Comparison of ENCODE assay signal across 8 mouse cellular contexts in the genomic region with DNA sequence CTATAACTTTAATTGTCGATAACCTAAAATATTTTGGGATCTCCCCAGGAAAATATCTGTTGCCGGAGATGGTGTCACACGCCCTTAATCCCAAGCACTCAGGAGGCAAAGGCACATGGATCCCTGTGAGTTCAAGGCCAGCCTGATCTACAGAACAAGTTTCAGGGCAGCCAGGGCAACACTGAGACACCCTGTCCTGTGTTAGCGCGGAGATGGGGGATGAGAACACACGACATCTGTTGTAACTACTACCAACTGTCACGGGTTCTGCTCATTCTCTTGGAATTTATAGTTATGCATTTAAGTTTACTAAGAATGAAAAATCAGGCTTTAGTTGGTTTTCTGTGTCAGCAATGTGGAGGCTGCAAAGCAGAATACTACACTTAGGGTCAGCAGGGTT. TPM values are rescaled to one million over a fixed set of nuclear protein-coding genes. Genes with fewer than 3 reads are reported as not detected.
A peak's percentile ranks its signal among the peaks of the same experiment; 100 is the strongest.
DNase-seq lines count a peak whose midpoint lies in the region; ATAC-seq and TF ChIP-seq lines count a peak whose summit lies in the region.

No protein-coding gene starts in this region.

- H3K4me1 ChIP-seq in kidney, embryonic 15.5 days = peaks cover 25% of the 10 kb centered on the region
- no peaks in the 10 kb centered on the region for H3K4me1 ChIP-seq in embryonic facial prominence, embryonic 11.5 days (ENCODE audit: control insufficient read depth, insufficient read depth, low read length)
- peaks cover 11% of the 10 kb centered on the region for H3K4me1 ChIP-seq in hindbrain, postnatal 0 days (ENCODE audit: insufficient read depth, low read length)

- no peaks in the 10 kb centered on the region for H3K27me3 ChIP-seq in kidney, embryonic 15.5 days
- H3K27me3 ChIP-seq in embryonic facial prominence, embryonic 11.5 days (ENCODE audit: control insufficient read depth, insufficient read depth, low read length) = no peaks in the 10 kb centered on the region
- H3K27me3 ChIP-seq in hindbrain, postnatal 0 days (ENCODE audit: insufficient read depth, low read length) = no peaks in the 10 kb centered on the region

- H3K9me3 ChIP-seq in kidney, embryonic 15.5 days (replicated peaks) = no peaks in the 10 kb centered on the region
- no peaks in the 10 kb centered on the region for H3K9me3 ChIP-seq in embryonic facial prominence, embryonic 11.5 days (replicated peaks; ENCODE audit: control insufficient read depth, low read length)
- H3K9me3 ChIP-seq in hindbrain, postnatal 0 days (ENCODE audit: low read length) = no peaks in the 10 kb centered on the region

- WGBS in kidney, embryonic 15.5 days = 31% methylated on average over 7 of the region's 7 CpGs
- 39% methylated on average over 7 of the region's 7 CpGs for WGBS in embryonic facial prominence, embryonic 11.5 days
- 34% methylated on average over 7 of the region's 7 CpGs for WGBS in hindbrain, postnatal 0 days

- H3K27ac ChIP-seq in kidney, embryonic 15.5 days = peak overlapping the region; percentile 58; the same call in 1 of the 2 replicates
- H3K27ac ChIP-seq in embryonic facial prominence, embryonic 11.5 days (replicated peaks; ENCODE audit: low read depth, low read length) = 0 out of 2 replicates have a peak overlapping the region, but pooled peaks have one; percentile 56
- peak overlapping the region; percentile 90; the same call in 1 of the 2 replicates for H3K27ac ChIP-seq in hindbrain, postnatal 0 days

- peak overlapping the region; percentile 82; the same call in 1 of the 2 replicates for H3K9ac ChIP-seq in kidney, embryonic 15.5 days
- H3K9ac ChIP-seq in embryonic facial prominence, embryonic 11.5 days (replicated peaks; ENCODE audit: low read length) = peak overlapping the region; percentile 48
- peak overlapping the region; percentile 90 for H3K9ac ChIP-seq in hindbrain, postnatal 0 days (replicated peaks; ENCODE audit: low read length)

- no peak for TF ChIP-seq CTCF in hindbrain, postnatal 0 days (IDR thresholded peaks at IDR 0.05; ENCODE audit: low read depth)

- no peak for DNase-seq in kidney, adult 9 months
- peak; percentile 8 for DNase-seq in embryonic facial prominence, embryonic 11.5 days (ENCODE audit: low spot score)
- DNase-seq in hindbrain, postnatal 0 days (ENCODE audit: low spot score) = no peak
- peak; percentile 24 for DNase-seq in neural tube, embryonic 10.5 days (ENCODE audit: extremely low spot score, low spot score)
- no peak for DNase-seq in adrenal gland, postnatal 14 days
- DNase-seq in spleen, postnatal 14 days (ENCODE audit: low spot score in 2 of 2) = no peak

- peak; percentile 27; the same call in 1 of the 2 replicates for ATAC-seq in kidney, embryonic 15.5 days (replicated peaks; ENCODE audit: low FRiP score)
- ATAC-seq in embryonic facial prominence, embryonic 11.5 days (replicated peaks; ENCODE audit: insufficient number of reproducible peaks, low FRiP score, low TSS enrichment, low read depth) = peak; percentile 44; the same call in 1 of the 2 replicates
- peak; percentile 8; the same call in 1 of the 2 replicates for ATAC-seq in hindbrain, postnatal 0 days
- ATAC-seq in CD4-positive, CD25-positive, alpha-beta regulatory T cell, adult 4 months = no peak

- peak overlapping the region; percentile 94 for H3K4me3 ChIP-seq in kidney, embryonic 15.5 days (replicated peaks)
- H3K4me3 ChIP-seq in embryonic facial prominence, embryonic 11.5 days (ENCODE audit: low read depth, low read length) = peak overlapping the region; percentile 87
- H3K4me3 ChIP-seq in hindbrain, postnatal 0 days (ENCODE audit: low read length) = peak overlapping the region; percentile 89

- H3K4me2 ChIP-seq in kidney, embryonic 15.5 days = peak overlapping the region; percentile 77
- peak overlapping the region; percentile 88 for H3K4me2 ChIP-seq in embryonic facial prominence, embryonic 11.5 days (ENCODE audit: low read depth, low read length)
- peak overlapping the region; percentile 88 for H3K4me2 ChIP-seq in hindbrain, postnatal 0 days (ENCODE audit: low read depth, low read length)

- peaks cover 16% of the 10 kb centered on the region; the same call in 1 of the 2 replicates for H3K36me3 ChIP-seq in kidney, embryonic 15.5 days
- no peaks in the 10 kb centered on the region; the same call in 1 of the 2 replicates for H3K36me3 ChIP-seq in embryonic facial prominence, embryonic 11.5 days (replicated peaks; ENCODE audit: control insufficient read depth, insufficient read depth, low read depth, low read length)
- no peaks in the 10 kb centered on the region for H3K36me3 ChIP-seq in hindbrain, postnatal 0 days (ENCODE audit: insufficient read depth, low read length)

RNA-seq across cellular contexts. Expression of a gene that starts 0.5 kb away (rescaled TPM):
- polyA plus RNA-seq in kidney, embryonic 15.5 days (2015; fragmentation: Nextera tagmentation; extraction: Ambion mirVana) = 140 and 159 TPM in 2 replicates
- polyA plus RNA-seq in embryonic facial prominence, embryonic 11.5 days (2014; fragmentation: Nextera tagmentation; extraction: Ambion mirVana) = 163 and 181 TPM in 2 replicates
- 74.0 and 76.1 TPM in 2 replicates for total RNA-seq in hindbrain, postnatal 0 days (2014; rRNA removed)
- 53.4 and 57.5 TPM in 2 replicates for polyA plus RNA-seq in hindbrain, postnatal 0 days (2015; fragmentation: Nextera tagmentation; extraction: Ambion mirVana)
- 92.8 TPM in 2 replicates for total RNA-seq in adrenal gland, postnatal 14 days (2021)
- polyA plus RNA-seq in CD4-positive, CD25-positive, alpha-beta regulatory T cell, adult 4 months (2017; shearing (Covaris generic)) = 10 to 100 TPM; 36.5 to 73.7 TPM

Comparison
In these comparisons a context has a peak if more than half of its experiments do, and no peak if none do; other contexts are left out.
1. DNase-seq: peak in embryonic facial prominence, embryonic 11.5 days (single experiment) and neural tube, embryonic 10.5 days (single experiment); none in kidney, adult 9 months (single experiment), hindbrain, postnatal 0 days (single experiment), adrenal gland, postnatal 14 days (single experiment) and spleen, postnatal 14 days (0 of 2).
2. Peak in every context shown above with its lines, with median percentiles within 50 percentile points of each other: H3K27ac ChIP-seq, H3K4me2 ChIP-seq, H3K4me3 ChIP-seq and H3K9ac ChIP-seq.